Mouse (Mus musculus) hindbrain, embryonic 15.5 days (tissue): ENCODE measurements around the gene Umps. TPM values are rescaled to one million over a fixed set of nuclear protein-coding genes. Genes with fewer than 3 reads are reported as not detected.
A peak's percentile ranks its signal among the peaks of the same experiment; 100 is the strongest.

Experiments
- ATAC-seq: fragments of 200-750 bp; cut with Nextera tagmentation; 2 replicates; pipeline ENCODE4 v1.8.0; 2017; ENCODE audit warnings: low read depth, moderate number of reproducible peaks, moderate TSS enrichment; ENCODE audit not compliant: low FRiP score
- H3K27ac ChIP-seq: fragments of 300-500 bp; sonication (generic); replicated peaks from 2 replicates; pipeline ENCODE4 v1.5.1; 2015; ENCODE audit warnings: mild to moderate bottlenecking, inconsistent platforms
- H3K27me3 ChIP-seq: fragments of 300-500 bp; sonication (generic); 2 replicates; pipeline ENCODE4 v1.6.1; 2015; ENCODE audit warnings: control low read depth, inconsistent platforms
- H3K36me3 ChIP-seq: fragments of 300-500 bp; sonication (generic); 2 replicates; pipeline ENCODE4 v1.6.1; 2015; ENCODE audit warnings: control low read depth, inconsistent platforms
- H3K4me1 ChIP-seq: fragments of 300-500 bp; sonication (generic); replicated peaks from 2 replicates; pipeline ENCODE4 v1.6.1; 2015; ENCODE audit warnings: control low read depth, inconsistent platforms
- H3K4me2 ChIP-seq: fragments of 300-500 bp; sonication (generic); 2 replicates; pipeline ENCODE4 v1.6.1; 2015; ENCODE audit warnings: moderate library complexity, mild to moderate bottlenecking, inconsistent platforms
- H3K4me3 ChIP-seq: fragments of 300-500 bp; sonication (generic); 2 replicates; pipeline ENCODE4 v1.5.1; 2015; ENCODE audit warnings: mild to moderate bottlenecking, inconsistent platforms
- H3K9ac ChIP-seq: fragments of 300-500 bp; sonication (generic); 2 replicates; pipeline ENCODE4 v1.6.1; 2015; ENCODE audit warnings: inconsistent platforms
- H3K9me3 ChIP-seq: fragments of 300-500 bp; sonication (generic); 2 replicates; pipeline ENCODE4 v1.6.1; 2016; ENCODE audit warnings: control low read depth, inconsistent platforms
- WGBS: fragments of 180-500 bp; shearing (Covaris S2); methylation state at CpG from one replicate; pipeline ENCODE4 v1.1.7; 2015; 5-methylcytosine and 5-hydroxymethylcytosine counted together
- polyA plus RNA-seq: library from polyadenylated mRNA; unstranded; fragments of >200 nt; fragmentation: Nextera tagmentation; extraction: Ambion mirVana; gene quantifications from 2 replicates; pipeline ENCODE4 v1.2.1, GENCODE M21; 2015

Gene Umps
- polyA plus RNA-seq, 1 experiment from 2014 or later = 25.9 TPM

DNA sequence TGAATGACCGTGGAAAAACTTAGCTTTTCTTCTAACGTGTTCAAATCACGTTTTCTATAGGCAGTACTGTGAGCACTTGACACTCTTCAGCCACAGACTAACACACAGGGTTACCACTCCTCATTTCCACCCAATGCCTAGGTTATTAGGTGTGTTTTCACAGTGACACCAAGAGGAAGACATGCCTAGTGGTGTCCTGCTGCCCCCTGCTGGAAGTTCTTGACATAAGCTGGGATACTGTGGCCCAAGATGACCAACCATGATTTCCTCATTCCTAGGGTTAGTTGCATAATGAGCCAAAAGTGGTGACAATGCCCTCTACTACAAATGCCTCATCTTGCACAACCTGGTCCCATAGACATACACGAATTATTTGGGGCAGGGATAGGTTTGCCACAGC, 16.0 kb downstream of the Umps start:
- no peaks in the 10 kb centered on the region for H3K4me1 ChIP-seq
- WGBS = 36% methylated on average over 4 of the region's 4 CpGs
- ATAC-seq = peak; percentile 57
- peaks cover 24% of the 10 kb centered on the region for H3K36me3 ChIP-seq
- no peak overlapping the region for H3K9ac ChIP-seq
- H3K4me3 ChIP-seq = no peak overlapping the region
- no peak overlapping the region for H3K4me2 ChIP-seq
- no peak overlapping the region for H3K27ac ChIP-seq
- H3K27me3 ChIP-seq = no peaks in the 10 kb centered on the region
- no peaks in the 10 kb centered on the region for H3K9me3 ChIP-seq

GRCm38 (mm10) chr16:33950386-33950785, 16.5 kb downstream of the Umps start:
- H3K4me3 ChIP-seq = no peak overlapping the region
- H3K9ac ChIP-seq = no peak overlapping the region
- ATAC-seq = peak; percentile 17; the same call in 1 of the 2 replicates
- H3K27me3 ChIP-seq = no peaks in the 10 kb centered on the region
- H3K27ac ChIP-seq = no peak overlapping the region
- peaks cover 20% of the 10 kb centered on the region for H3K36me3 ChIP-seq
- no peaks in the 10 kb centered on the region for H3K4me1 ChIP-seq
- no peaks in the 10 kb centered on the region for H3K9me3 ChIP-seq
- H3K4me2 ChIP-seq = no peak overlapping the region
- 79% methylated on average over 6 of the region's 6 CpGs for WGBS

DNA sequence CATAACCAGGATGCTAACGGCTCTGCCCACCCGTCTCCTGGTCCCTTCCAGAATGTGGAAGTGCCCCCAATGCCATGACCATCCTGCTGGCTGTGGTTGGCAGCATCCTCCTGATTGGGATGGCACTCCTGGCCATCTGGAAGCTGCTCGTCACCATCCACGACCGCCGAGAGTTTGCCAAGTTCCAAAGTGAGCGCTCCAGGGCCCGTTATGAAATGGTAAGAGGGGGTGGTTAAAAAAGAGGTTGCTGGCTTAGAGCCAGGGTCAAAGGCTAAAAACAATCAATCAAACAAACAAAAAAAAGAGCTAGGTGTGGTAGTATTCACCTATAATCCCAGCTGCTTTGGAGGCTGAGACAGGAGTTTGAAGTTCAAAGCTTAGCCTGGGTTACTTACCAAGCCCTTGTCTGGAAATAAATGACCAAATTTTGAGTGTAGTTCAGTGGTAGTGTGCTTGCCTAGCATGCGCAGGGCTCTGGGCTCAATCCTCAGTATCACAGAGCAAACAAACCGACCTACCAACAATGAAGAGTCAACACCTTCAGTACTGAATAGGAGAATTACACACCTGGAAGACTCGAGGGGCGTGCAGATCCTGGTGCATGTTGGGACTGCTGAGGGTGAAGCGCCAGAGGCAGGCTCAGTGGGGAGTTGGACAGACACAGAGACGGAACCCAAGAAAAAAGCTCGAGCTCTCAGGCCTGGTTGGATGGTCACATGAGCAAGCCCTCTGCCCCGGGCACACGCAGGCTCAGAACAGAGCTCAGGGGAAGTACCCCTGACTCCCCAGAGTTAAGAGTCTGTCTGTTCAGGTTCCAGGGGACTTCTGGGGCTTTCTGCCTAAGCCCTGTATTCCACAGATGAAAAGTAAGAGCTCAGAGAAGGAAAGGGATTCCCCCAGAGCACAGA, 18.9 kb downstream of the Umps start:
- Histone ChIP-seq H3K4me2 (no peak overlapping the region), H3K9me3 (no peaks in the 10 kb centered on the region), H3K27ac (no peak overlapping the region), H3K27me3 (no peaks in the 10 kb centered on the region), H3K9ac (no peak overlapping the region), H3K36me3 (0 out of 2 replicates have a peak, but pooled peaks cover 3% of the 10 kb centered on the region), H3K4me3 (no peak overlapping the region), H3K4me1 (no peaks in the 10 kb centered on the region)
- 80% methylated on average over 17 of the region's 17 CpGs for WGBS
- no peak for ATAC-seq

DNA sequence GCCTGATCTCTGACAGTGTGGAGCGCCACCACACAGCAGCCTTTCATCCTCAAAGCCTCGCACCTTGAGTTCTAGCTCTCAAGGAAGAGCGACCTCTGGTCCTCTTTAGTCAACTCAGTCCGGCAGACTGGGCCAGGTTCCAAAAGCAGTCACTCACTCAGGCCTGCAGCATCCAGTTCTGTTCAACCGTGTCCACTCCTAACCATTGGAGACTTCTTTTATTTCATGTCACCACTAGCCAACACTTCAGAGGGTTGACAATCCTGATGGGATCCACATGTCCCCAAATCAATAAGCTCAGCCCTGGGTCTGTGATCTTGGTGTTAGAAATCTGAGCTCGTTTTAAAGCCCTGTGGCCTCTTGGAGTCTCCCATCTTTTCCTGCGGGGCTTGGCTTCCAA, 20.8 kb downstream of the Umps start:
- Histone ChIP-seq H3K9ac (no peak overlapping the region), H3K9me3 (no peaks in the 10 kb centered on the region)

DNA sequence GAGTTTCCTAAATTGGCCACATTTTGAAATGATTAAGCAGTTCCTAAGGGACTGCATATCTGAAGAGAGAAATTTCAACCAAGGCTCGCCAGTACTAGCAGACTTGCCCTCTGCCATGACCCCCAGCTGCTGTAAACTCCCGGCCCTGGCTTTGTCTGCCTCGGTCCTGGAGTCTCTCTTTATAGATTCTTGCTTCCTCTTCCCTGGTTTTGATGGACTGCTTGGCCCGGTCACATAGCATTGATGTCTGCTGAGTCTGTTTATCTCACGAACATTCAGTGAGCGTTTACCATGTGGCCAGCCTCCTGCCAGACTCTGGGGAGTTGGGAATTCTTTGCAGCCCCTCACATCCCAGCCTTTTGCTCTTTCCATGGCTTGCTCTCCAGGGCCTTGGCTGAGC, 22.1 kb downstream of the Umps start:
- Histone ChIP-seq H3K36me3 (no peaks in the 10 kb centered on the region), H3K9ac (no peak overlapping the region), H3K27ac (no peak overlapping the region), H3K4me2 (no peak overlapping the region), H3K27me3 (no peaks in the 10 kb centered on the region), H3K4me1 (peaks cover 25% of the 10 kb centered on the region), H3K9me3 (no peaks in the 10 kb centered on the region), H3K4me3 (no peak overlapping the region)
- no peak for ATAC-seq
- WGBS = 32% methylated on average over 6 of the region's 6 CpGs

More for the DNA sequence above, 20.8 kb downstream of the Umps start:
- Histone ChIP-seq H3K36me3 (no peaks in the 10 kb centered on the region), H3K4me1 (peaks cover 18% of the 10 kb centered on the region), H3K4me3 (no peak overlapping the region), H3K27ac (no peak overlapping the region), H3K4me2 (no peak overlapping the region), H3K27me3 (no peaks in the 10 kb centered on the region)
- ATAC-seq = no peak
- WGBS = 81% methylated on average over 7 of the region's 7 CpGs

DNA sequence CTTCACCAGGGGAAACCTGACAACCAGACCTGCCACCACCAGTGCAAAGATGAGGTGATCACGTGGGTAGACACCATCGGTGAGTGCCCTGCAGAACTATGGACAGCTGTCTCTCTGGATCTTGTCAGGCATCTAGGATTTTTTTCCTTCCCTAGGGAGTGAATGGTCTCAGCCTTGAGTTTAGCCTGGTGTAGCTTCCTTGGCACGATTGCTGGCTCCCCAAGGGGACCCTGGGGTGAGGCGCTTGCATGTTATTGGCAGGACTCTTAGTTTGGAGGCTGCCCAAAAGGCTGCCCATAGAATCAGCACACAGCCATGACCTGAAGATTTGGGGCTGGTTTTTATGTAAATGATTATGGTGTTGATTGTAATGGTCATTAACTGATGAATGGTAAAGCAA, 22.7 kb downstream of the Umps start:
- Histone ChIP-seq H3K27ac (no peak overlapping the region), H3K4me2 (no peak overlapping the region), H3K9ac (no peak overlapping the region), H3K4me1 (peaks cover 28% of the 10 kb centered on the region), H3K4me3 (no peak overlapping the region), H3K36me3 (no peaks in the 10 kb centered on the region), H3K9me3 (no peaks in the 10 kb centered on the region), H3K27me3 (no peaks in the 10 kb centered on the region)
- WGBS = 70% methylated on average over 4 of the region's 4 CpGs
- ATAC-seq = no peak

GRCm38 (mm10) chr16:33943388-33943787, 23.4 kb downstream of the Umps start:
- ATAC-seq = no peak
- Histone ChIP-seq H3K36me3 (no peaks in the 10 kb centered on the region), H3K9me3 (no peaks in the 10 kb centered on the region), H3K27me3 (no peaks in the 10 kb centered on the region), H3K27ac (no peak overlapping the region), H3K4me1 (peaks cover 34% of the 10 kb centered on the region), H3K4me3 (no peak overlapping the region), H3K9ac (no peak overlapping the region), H3K4me2 (no peak overlapping the region)
- WGBS = 95% methylated on average over 6 of the region's 6 CpGs

DNA sequence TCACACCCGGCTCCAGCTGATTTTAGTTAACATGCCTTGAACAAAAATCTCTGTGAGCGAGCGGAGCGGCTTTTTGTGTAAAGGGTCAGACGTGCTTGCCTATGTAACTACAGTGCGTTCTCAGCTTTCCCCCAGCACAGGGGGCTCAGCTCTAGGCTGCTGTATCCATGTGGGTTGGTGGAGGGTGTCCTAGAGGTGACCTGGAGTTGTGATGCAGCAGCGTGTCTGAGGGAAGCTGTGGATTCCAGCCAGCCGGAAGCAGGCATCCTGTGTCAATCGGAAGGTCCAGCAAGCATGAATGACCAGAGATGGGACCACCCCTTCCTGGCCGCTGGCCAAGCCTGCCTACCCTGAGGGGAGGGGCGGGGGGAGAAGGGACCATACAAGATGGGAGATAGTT, 24.5 kb downstream of the Umps start:
- ATAC-seq = no peak
- H3K36me3 ChIP-seq = no peaks in the 10 kb centered on the region
- H3K9ac ChIP-seq = no peak overlapping the region
- H3K9me3 ChIP-seq = no peaks in the 10 kb centered on the region
- H3K27me3 ChIP-seq = no peaks in the 10 kb centered on the region
- no peak overlapping the region for H3K4me2 ChIP-seq
- no peak overlapping the region for H3K4me3 ChIP-seq
- peaks cover 34% of the 10 kb centered on the region for H3K4me1 ChIP-seq
- WGBS = 56% methylated on average over 11 of the region's 11 CpGs
- H3K27ac ChIP-seq = no peak overlapping the region

DNA sequence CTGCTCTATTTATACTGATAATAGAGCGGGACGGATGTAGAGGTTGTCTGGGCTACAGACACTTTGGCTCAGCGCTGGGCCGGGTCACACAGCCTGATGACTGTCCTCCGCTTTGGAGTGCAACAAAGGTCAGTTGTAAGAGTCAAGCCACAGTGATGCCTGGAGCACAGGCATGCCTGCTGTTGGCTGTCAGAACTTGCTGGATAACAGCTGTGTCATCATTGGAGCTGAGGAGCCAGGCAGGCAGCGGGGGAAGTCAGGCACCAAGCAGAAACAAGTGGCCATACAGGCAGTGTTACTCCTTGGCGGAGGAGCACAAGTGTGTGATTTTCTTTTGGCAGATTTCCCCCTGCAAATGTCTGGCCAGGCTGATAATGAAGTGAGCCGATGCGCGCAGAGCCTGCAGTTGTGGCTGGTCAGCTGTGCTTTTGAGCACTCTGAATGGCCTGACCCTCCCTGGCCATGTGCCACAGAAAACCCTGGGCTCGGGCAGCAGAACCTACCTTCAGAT, 25.5 kb downstream of the Umps start:
- Histone ChIP-seq H3K4me2 (no peak overlapping the region), H3K9me3 (no peaks in the 10 kb centered on the region), H3K4me1 (peaks cover 34% of the 10 kb centered on the region), H3K27ac (peak overlapping the region; percentile 3; the same call in 1 of the 2 replicates), H3K36me3 (no peaks in the 10 kb centered on the region), H3K27me3 (no peaks in the 10 kb centered on the region), H3K9ac (no peak overlapping the region), H3K4me3 (no peak overlapping the region)
- peak; percentile 65 for ATAC-seq
- 35% methylated on average over 11 of the region's 11 CpGs for WGBS

GRCm38 (mm10) chr16:33940095-33940494, 26.7 kb downstream of the Umps start:
- 79% methylated on average over 5 of the region's 5 CpGs for WGBS
- Histone ChIP-seq H3K9me3 (no peaks in the 10 kb centered on the region), H3K4me2 (no peak overlapping the region), H3K27ac (no peak overlapping the region), H3K4me1 (peaks cover 34% of the 10 kb centered on the region), H3K4me3 (no peak overlapping the region), H3K27me3 (no peaks in the 10 kb centered on the region), H3K36me3 (no peaks in the 10 kb centered on the region), H3K9ac (no peak overlapping the region)
- ATAC-seq = no peak

DNA sequence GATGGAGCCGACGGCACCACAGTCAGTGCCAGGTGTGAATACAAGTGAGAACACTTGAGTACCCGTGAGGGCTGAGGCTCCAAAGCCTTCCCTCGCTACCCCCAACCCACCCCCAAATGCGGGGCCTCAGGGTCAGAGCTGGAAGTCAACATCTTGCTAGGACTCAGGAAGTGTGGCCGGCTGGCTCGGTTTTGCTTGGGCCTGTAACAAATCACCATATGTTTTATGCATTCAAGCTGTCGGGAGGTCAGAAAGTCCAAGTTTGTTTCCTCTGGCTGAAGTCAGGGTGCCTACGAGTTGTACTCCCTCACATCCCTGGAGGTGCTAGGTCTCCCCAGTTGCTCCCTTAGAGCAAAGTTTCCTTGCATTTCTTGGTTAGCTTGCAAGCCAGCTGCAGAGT, 27.2 kb downstream of the Umps start:
- no peaks in the 10 kb centered on the region for H3K36me3 ChIP-seq
- H3K27ac ChIP-seq = no peak overlapping the region
- 74% methylated on average over 9 of the region's 9 CpGs for WGBS
- ATAC-seq = no peak
- H3K4me2 ChIP-seq = no peak overlapping the region
- H3K9ac ChIP-seq = no peak overlapping the region
- no peaks in the 10 kb centered on the region for H3K9me3 ChIP-seq
- no peaks in the 10 kb centered on the region for H3K27me3 ChIP-seq
- peaks cover 38% of the 10 kb centered on the region for H3K4me1 ChIP-seq
- H3K4me3 ChIP-seq = no peak overlapping the region

GRCm38 (mm10) chr16:33939133-33939531, 27.7 kb downstream of the Umps start:
- Histone ChIP-seq H3K4me2 (no peak overlapping the region), H3K4me1 (peaks cover 43% of the 10 kb centered on the region), H3K4me3 (no peak overlapping the region), H3K9me3 (no peaks in the 10 kb centered on the region), H3K27me3 (no peaks in the 10 kb centered on the region), H3K9ac (no peak overlapping the region), H3K36me3 (no peaks in the 10 kb centered on the region), H3K27ac (no peak overlapping the region)
- no peak for ATAC-seq
- WGBS = 81% methylated on average over 2 of the region's 2 CpGs
